Mouse (Mus musculus) heart, embryonic 10.5 days (tissue): ENCODE data around the gene Gm47996. TPM values are rescaled to one million over a fixed set of nuclear protein-coding genes. Genes with fewer than 3 reads are reported as not detected.

Experiments used
- polyA plus RNA-seq: library from polyadenylated mRNA; unstranded; fragments of >200 nt; fragmentation: Nextera tagmentation; extraction: Ambion mirVana; gene quantifications from 2 replicates; pipeline ENCODE4 v1.2.1, GENCODE M21; 2016

The Gm47996 gene
- polyA plus RNA-seq, 1 experiment from 2014 or later: not detected

Other genes starting within 250 kb of the Gm47996 start
- gene Hmcn1, start 216.7 kb upstream of the Gm47996 start, polyA plus RNA-seq: 8.0 and 8.8 TPM in 2 replicates
- 0.93 and 1.5 TPM in 2 replicates for gene Gm47985, start 27.6 kb upstream of the Gm47996 start, polyA plus RNA-seq
- gene Gm8947, start 17.8 kb upstream of the Gm47996 start, polyA plus RNA-seq: 0.46 and 0.51 TPM in 2 replicates
- 0.33 and 0.62 TPM in 2 replicates for gene Gm47995, start 11.7 kb upstream of the Gm47996 start, polyA plus RNA-seq
- 0.55 TPM in 1 of 2 replicates, not detected in the other for gene 3110040M04Rik, start 6.0 kb upstream of the Gm47996 start, polyA plus RNA-seq
- 275 and 305 TPM in 2 replicates for gene Ivns1abp, start 134.3 kb downstream of the Gm47996 start, polyA plus RNA-seq
- gene Swt1, start 218.3 kb downstream of the Gm47996 start, polyA plus RNA-seq: 17.0 and 18.3 TPM in 2 replicates
- 41.9 and 50.3 TPM in 2 replicates for gene Trmt1l, start 218.4 kb downstream of the Gm47996 start, polyA plus RNA-seq